Mouse (Mus musculus) thymus, adult 18-20 months (tissue): Measurements from ENCODE around the gene Vmn2r66.

ENCODE experiments used
- DNase-seq, 2 experiments: peaks; one replicate each; pipeline ENCODE4 v3.0.0; 2022; ENCODE audit warnings: mixed read lengths in 2 of 2

The Vmn2r66 gene

DNA sequence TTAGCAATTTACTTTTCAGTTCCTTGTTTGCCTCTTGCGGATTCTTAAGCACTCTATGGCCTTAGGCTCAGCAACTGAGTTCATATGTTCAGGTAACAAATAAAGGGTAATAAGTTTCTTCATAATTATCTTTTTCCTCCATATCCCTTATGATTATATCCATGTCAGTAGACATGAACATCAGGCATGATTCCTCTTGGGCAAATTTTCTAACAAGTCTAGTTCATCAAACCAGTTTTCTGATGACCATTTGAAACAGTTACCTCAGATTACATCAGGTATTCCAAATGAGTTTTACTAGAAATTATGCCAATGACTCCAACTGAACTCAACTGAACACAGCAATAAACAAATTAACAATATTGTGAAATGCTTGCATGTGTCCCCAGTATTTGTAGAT is at the start of gene Vmn2r66:
TSS of gene Vmn2r66 (minus strand) at position 101 of the 400 bp plus-strand sequence.
- no peak for DNase-seq

- DNase-seq: no peak
Observed at GRCm38 (mm10) chr7:84996694-84997093, 15.4 kb downstream of the Vmn2r66 start.

GRCm38 (mm10) chr7:84964015-84964414 is 48.1 kb downstream of the Vmn2r66 start, which contains the start of gene Vmn2r65:
Gene Vmn2r65 (minus strand): TSS chr7:84964115.
- DNase-seq: no peak
